Mouse (Mus musculus) T-cell, adult 2 months (primary cell): ENCODE data around the gene Slc22a5.
"Not testable (repeated sequence)": the region's sequence is repeated elsewhere in the genome, so short reads cannot be mapped to it uniquely, and the experiment has no call there.

Source experiments
- DNase-seq: peaks from one replicate; pipeline ENCODE4 v3.0.0; 2022; ENCODE audit warnings: low spot score

Slc22a5 gene

GRCm38 (mm10) chr11:53888242-53888641, 3.2 kb downstream of the Slc22a5 start:
- DNase-seq = no peak

- no peak for DNase-seq
Observed at GRCm38 (mm10) chr11:53883287-53883686, 8.2 kb downstream of the Slc22a5 start.

GRCm38 (mm10) chr11:53878096-53878495, 13.4 kb downstream of the Slc22a5 start:
- DNase-seq = not testable (repeated sequence)

GRCm38 (mm10) chr11:53876488-53876887, 15.0 kb downstream of the Slc22a5 start:
- no peak for DNase-seq

- peak; percentile 52 for DNase-seq
Observed at GRCm38 (mm10) chr11:53874706-53875105, 16.8 kb downstream of the Slc22a5 start.

- DNase-seq = not testable (repeated sequence)
Observed at GRCm38 (mm10) chr11:53873909-53874704, 17.4 kb downstream of the Slc22a5 start.

- DNase-seq = no peak
Observed at GRCm38 (mm10) chr11:53871786-53872507, 19.5 kb downstream of the Slc22a5 start.

- DNase-seq = no peak
Observed at GRCm38 (mm10) chr11:53869172-53869571, 22.3 kb downstream of the Slc22a5 start.

- not testable (repeated sequence) for DNase-seq
Observed at GRCm38 (mm10) chr11:53868323-53868722, 23.1 kb downstream of the Slc22a5 start.

GRCm38 (mm10) chr11:53864724-53865310, 26.6 kb downstream of the Slc22a5 start:
- DNase-seq = not testable (repeated sequence)

- DNase-seq = not testable (repeated sequence)
Observed at GRCm38 (mm10) chr11:53860944-53861343, 30.5 kb downstream of the Slc22a5 start.

- DNase-seq = peak; percentile 72
Observed at GRCm38 (mm10) chr11:53858761-53859580, 32.5 kb downstream of the Slc22a5 start, which contains the start of gene Gm12216. Gene Gm12216, minus strand, starts transcription at chr11:53859256.

- DNase-seq = no peak
Observed at GRCm38 (mm10) chr11:53858058-53858760, 33.3 kb downstream of the Slc22a5 start.

- no peak for DNase-seq
Observed at GRCm38 (mm10) chr11:53853665-53854064, 37.8 kb downstream of the Slc22a5 start.

- DNase-seq = peak; percentile 87
Observed at GRCm38 (mm10) chr11:53851795-53852194, 39.7 kb downstream of the Slc22a5 start.

- DNase-seq = peak; percentile 54
Observed at GRCm38 (mm10) chr11:53849588-53850320, 41.7 kb downstream of the Slc22a5 start.

- DNase-seq = peak; percentile 80
Observed at GRCm38 (mm10) chr11:53845680-53846079, 45.8 kb downstream of the Slc22a5 start.

GRCm38 (mm10) chr11:53843106-53843505, 48.4 kb downstream of the Slc22a5 start:
- no peak for DNase-seq

- peak; percentile 42 for DNase-seq
Observed at GRCm38 (mm10) chr11:53842161-53842581, 49.3 kb downstream of the Slc22a5 start.

- peak; percentile 33 for DNase-seq
Observed at GRCm38 (mm10) chr11:53841514-53841913, 49.9 kb downstream of the Slc22a5 start.
